Mouse (Mus musculus): Measurements from ENCODE around the gene Dek.

DNA sequence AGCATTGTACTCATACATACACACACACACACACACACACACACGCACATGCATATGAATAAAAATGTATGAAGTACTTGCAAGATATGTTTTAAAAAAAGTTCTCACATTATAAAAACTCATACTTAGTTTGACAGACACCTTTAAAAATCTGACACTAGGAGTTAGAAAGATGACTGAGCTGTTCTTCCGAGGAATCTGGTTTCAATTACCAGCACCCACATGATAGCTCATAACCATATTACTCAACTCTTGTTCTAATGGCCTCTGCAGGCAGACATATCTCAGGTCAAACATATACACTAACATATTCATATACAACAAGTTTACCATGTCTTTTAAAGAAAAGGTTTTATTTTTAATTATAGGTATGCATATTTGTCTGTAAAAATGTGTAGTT lies 9.4 kb downstream of the Dek start:
- TF ChIP-seq POLR2A (IDR thresholded peaks at IDR 0.05; ENCODE audit: low read depth, low read length): no peak
- TF ChIP-seq CTCF (IDR thresholded peaks at IDR 0.05; ENCODE audit: borderline replicate concordance, insufficient read depth, low read length): no peak
